Mouse (Mus musculus) neural tube, embryonic 11.5 days (tissue): ENCODE measurements at regions not wholly inside any gene's neighbourhood (a gene's known extent, or its start where the extent isn't known, plus 50 kb on each side); places are given as distances from the start of the nearest gene placed in this dataset.

Source experiments
- ATAC-seq: fragments of 200-750 bp; cut with Nextera tagmentation; 2 replicates; pipeline ENCODE4 v1.8.0; 2017; ENCODE audit warnings: moderate number of reproducible peaks, mild to moderate bottlenecking, moderate TSS enrichment, moderate library complexity; ENCODE audit not compliant: insufficient read depth, low FRiP score, low TSS enrichment
- DNase-seq: peaks from one replicate; pipeline ENCODE4 v3.0.0-alpha.2; 2015; ENCODE audit warnings: low spot score
- H3K27ac ChIP-seq: fragments of 300-500 bp; sonication (generic); 2 replicates; pipeline ENCODE4 v1.5.1; 2014; ENCODE audit warnings: low read depth, mild to moderate bottlenecking, low read length
- H3K27me3 ChIP-seq: fragments of 300-500 bp; sonication (generic); 2 replicates; pipeline ENCODE4 v1.6.1; 2014; ENCODE audit warnings: mild to moderate bottlenecking, low read length, mixed read lengths; ENCODE audit not compliant: control insufficient read depth, insufficient read depth
- H3K36me3 ChIP-seq: fragments of 300-500 bp; sonication (generic); 2 replicates; pipeline ENCODE4 v1.6.1; 2014; ENCODE audit warnings: mild to moderate bottlenecking, low read length, moderate library complexity, mixed read lengths; ENCODE audit not compliant: control insufficient read depth, insufficient read depth
- H3K4me1 ChIP-seq: fragments of 300-500 bp; sonication (generic); 2 replicates; pipeline ENCODE4 v1.6.1; 2014; ENCODE audit warnings: low read length, mixed read lengths; ENCODE audit not compliant: control insufficient read depth, insufficient read depth
- H3K4me2 ChIP-seq: fragments of 300-500 bp; sonication (generic); 2 replicates; pipeline ENCODE4 v1.6.1; 2014; ENCODE audit warnings: low read depth, mild to moderate bottlenecking, moderate library complexity
- H3K4me3 ChIP-seq: fragments of 300-500 bp; sonication (generic); 2 replicates; pipeline ENCODE4 v1.5.1; 2014; ENCODE audit warnings: low read depth, low read length
- H3K9ac ChIP-seq: fragments of 300-500 bp; sonication (generic); 2 replicates; pipeline ENCODE4 v1.6.1; 2014; ENCODE audit warnings: mild to moderate bottlenecking, low read length
- H3K9me3 ChIP-seq: fragments of 300-500 bp; sonication (generic); 2 replicates; pipeline ENCODE4 v1.6.1; 2016; ENCODE audit warnings: low read length; ENCODE audit not compliant: control insufficient read depth
- WGBS: fragments of 180-500 bp; shearing (Covaris S2); extraction: QIAGEN DNeasy Blood & Tissue Kit; methylation state at CpG from one replicate; pipeline ENCODE4 v1.1.7; 2014; 5-methylcytosine and 5-hydroxymethylcytosine counted together

DNA sequence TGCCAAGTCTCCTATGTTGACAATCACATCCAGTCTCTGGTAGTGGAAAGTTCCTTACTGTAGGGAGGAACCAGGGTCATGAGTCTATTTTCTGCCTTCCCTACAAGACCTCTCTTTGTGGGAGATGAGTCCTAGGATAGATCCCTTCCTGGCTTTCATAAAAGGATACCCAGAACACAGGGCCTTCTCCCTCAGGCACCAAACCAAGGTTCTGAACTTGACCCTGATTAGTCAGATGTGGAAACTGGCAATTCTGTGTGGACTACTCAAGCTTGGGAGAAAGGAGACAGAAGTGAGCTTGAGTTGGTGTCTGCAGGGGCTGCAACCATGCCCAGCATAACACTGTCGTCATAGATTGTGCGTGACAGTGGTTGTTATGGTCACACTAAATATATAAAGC is 293.6 kb upstream of the Hs6st1 start:
- no peak for ATAC-seq
- H3K4me3 ChIP-seq, result no peak overlapping the region
- WGBS, result 86% methylated on average over 2 of the region's 2 CpGs
- no peak overlapping the region for H3K9ac ChIP-seq
- no peaks in the 10 kb centered on the region for H3K4me1 ChIP-seq
- H3K9me3 ChIP-seq, result no peaks in the 10 kb centered on the region
- no peaks in the 10 kb centered on the region for H3K36me3 ChIP-seq
- no peak for DNase-seq
- no peak overlapping the region for H3K4me2 ChIP-seq
- no peaks in the 10 kb centered on the region for H3K27me3 ChIP-seq
- no peak overlapping the region for H3K27ac ChIP-seq

DNA sequence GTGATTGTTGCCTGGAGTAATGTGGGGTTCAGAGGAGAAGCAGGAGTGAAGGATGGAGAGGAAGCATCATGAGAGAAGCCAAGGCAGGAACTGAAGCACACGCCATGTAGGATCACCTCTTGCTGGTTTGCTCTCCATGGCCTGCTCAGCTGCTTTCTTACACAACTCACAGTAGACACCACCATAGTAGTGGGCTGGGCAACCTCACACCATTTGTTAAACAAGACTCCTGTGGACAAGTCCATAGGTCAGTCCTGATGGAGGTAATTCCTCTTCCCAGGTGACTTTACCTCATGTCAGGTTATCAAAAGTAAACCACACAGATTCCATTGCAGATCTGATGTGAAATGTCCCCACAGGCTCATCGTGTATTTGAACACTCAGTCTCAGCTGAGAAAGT is 285.5 kb upstream of the Hs6st1 start:
- no peak overlapping the region for H3K4me3 ChIP-seq
- H3K36me3 ChIP-seq, result no peaks in the 10 kb centered on the region
- H3K9me3 ChIP-seq, result no peaks in the 10 kb centered on the region
- H3K27me3 ChIP-seq, result no peaks in the 10 kb centered on the region
- H3K9ac ChIP-seq, result no peak overlapping the region
- 84% methylated on average over 2 of the region's 2 CpGs for WGBS
- no peak overlapping the region for H3K4me2 ChIP-seq
- ATAC-seq, result no peak
- no peak for DNase-seq
- H3K4me1 ChIP-seq, result no peaks in the 10 kb centered on the region
- H3K27ac ChIP-seq, result no peak overlapping the region

DNA sequence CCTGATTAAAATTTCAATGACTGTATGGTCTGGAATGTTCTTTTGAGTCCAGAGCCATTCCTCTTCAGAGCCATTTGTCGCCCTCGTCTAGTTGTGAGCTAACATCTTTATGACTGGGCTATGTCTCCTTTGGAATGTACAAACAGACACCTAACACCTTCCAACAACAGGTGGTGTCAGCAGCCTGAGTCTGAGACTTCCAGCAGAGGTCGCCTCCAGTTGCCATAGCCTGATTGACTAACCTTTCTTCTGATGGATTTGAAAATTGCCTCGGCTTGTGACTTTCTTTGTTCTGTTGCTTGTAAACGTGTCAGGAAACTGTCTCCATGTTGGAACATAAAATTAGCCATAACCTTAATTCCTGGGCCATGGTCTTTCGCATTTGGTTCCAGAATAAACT is 284.8 kb upstream of the Hs6st1 start:
- WGBS, result 66% methylated on average over 6 of the region's 6 CpGs
- Histone ChIP-seq H3K4me3 (no peak overlapping the region), H3K4me2 (no peak overlapping the region), H3K9ac (no peak overlapping the region), H3K4me1 (no peaks in the 10 kb centered on the region), H3K36me3 (no peaks in the 10 kb centered on the region), H3K27me3 (no peaks in the 10 kb centered on the region), H3K27ac (no peak overlapping the region), H3K9me3 (no peaks in the 10 kb centered on the region)
- no peak for DNase-seq
- ATAC-seq, result no peak

DNA sequence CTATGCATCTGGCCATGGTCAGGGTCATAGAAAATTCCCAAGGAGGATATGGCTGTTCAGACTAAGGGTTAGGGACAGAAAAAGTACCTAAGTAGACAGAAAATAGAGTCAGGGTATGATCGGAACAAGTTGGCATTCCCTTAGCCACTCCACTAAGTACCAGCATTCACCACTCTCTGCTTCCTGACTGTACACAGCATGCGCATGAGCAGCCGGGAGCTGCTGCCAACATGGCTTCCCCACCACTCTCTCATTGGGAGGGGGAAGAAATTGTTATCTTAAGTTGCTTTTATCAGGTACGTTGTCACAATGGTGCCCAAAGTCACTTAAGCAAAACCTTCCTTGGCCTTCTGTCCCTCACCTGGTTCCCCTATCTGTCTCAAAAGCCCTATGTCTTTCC is 282.0 kb upstream of the Hs6st1 start:
- WGBS, result 99% methylated on average over 4 of the region's 4 CpGs
- ATAC-seq, result no peak
- no peaks in the 10 kb centered on the region for H3K9me3 ChIP-seq

DNA sequence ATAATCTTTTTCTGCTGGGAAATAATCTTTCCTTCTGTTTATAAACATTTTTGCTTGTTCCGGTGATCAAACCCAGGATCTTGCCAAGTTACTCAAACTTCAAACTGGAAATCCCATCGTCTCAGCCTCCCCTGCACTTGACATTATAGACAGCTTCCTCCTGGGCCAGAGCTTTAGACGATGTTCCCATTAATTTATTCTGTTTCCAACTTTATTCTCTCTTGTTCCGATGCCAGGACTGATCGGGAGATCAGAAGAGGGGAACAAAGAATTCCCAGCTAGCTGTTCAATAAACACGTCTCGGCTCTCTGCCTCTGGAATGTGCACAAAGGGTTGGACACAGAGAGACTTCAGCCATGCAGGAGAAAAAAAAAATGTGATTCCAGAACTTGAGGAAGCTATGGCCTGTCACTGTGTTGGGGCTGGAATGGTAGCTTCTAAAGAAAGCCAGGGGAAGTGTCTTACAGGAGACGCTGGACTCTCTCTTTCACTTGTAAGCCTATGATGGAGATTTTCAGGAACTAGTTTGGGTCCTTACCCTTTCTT is 281.5 kb upstream of the Hs6st1 start:
- ATAC-seq (no peak), DNase-seq (no peak)
- Histone ChIP-seq H3K27ac (no peak overlapping the region), H3K9me3 (no peaks in the 10 kb centered on the region), H3K4me1 (no peaks in the 10 kb centered on the region), H3K27me3 (no peaks in the 10 kb centered on the region), H3K9ac (no peak overlapping the region), H3K4me3 (no peak overlapping the region), H3K4me2 (no peak overlapping the region), H3K36me3 (no peaks in the 10 kb centered on the region)
- 81% methylated on average over 8 of the region's 8 CpGs for WGBS

More for the DNA sequence above, 282.0 kb upstream of the Hs6st1 start:
- no peak overlapping the region for H3K9ac ChIP-seq
- H3K4me1 ChIP-seq, result no peaks in the 10 kb centered on the region
- DNase-seq, result no peak
- H3K4me2 ChIP-seq, result no peak overlapping the region
- no peak overlapping the region for H3K27ac ChIP-seq
- H3K4me3 ChIP-seq, result no peak overlapping the region
- H3K36me3 ChIP-seq, result no peaks in the 10 kb centered on the region
- no peaks in the 10 kb centered on the region for H3K27me3 ChIP-seq

DNA sequence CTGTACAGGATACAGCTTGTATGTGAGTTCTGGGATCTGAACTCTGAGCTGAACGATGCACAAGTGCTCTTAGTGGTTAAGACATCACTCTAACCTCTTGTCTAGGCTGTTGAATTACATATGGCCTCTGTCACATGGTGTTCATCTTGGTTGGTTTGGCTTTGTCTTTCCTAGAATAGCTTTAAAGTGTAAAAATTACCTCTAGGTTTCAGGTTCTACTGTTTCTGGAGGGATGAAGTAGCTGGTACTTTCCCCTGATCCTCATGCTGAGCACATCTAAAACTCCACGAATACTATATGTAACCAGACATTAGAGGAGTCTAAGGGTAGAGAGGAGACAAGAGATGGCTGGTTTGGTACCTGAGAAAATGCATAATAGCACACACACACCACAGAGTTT is 271.1 kb upstream of the Hs6st1 start:
- Histone ChIP-seq H3K4me2 (no peak overlapping the region), H3K4me3 (no peak overlapping the region), H3K36me3 (no peaks in the 10 kb centered on the region), H3K27me3 (no peaks in the 10 kb centered on the region), H3K4me1 (no peaks in the 10 kb centered on the region), H3K9me3 (no peaks in the 10 kb centered on the region), H3K27ac (no peak overlapping the region), H3K9ac (no peak overlapping the region)
- ATAC-seq (no peak), DNase-seq (no peak)
- WGBS, result 74% methylated on average over 2 of the region's 2 CpGs

DNA sequence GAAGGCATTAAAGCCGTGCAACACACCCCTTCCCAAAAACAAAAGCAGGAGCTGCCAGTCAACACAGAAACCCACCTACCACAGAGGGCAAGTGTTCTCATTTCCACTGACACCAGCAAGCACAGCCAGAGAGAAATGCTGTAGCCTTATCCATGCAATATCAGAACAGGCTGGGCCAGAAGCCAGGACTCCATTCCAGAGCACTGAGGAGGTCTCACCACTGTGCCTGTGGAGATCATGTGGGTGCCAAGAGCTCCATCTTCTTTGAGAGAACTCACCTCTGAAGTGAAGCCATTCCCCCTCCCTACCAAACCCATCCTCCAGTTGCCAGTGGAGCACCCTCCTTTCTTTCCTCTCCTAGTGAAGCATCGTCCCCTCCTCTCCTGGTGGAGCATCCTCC is 270.7 kb upstream of the Hs6st1 start:
- Histone ChIP-seq H3K9ac (no peak overlapping the region), H3K4me2 (no peak overlapping the region), H3K27me3 (no peaks in the 10 kb centered on the region), H3K4me1 (no peaks in the 10 kb centered on the region), H3K4me3 (no peak overlapping the region), H3K27ac (no peak overlapping the region), H3K36me3 (no peaks in the 10 kb centered on the region), H3K9me3 (no peaks in the 10 kb centered on the region)
- DNase-seq, result no peak
- WGBS, result 84% methylated on average over 2 of the region's 2 CpGs
- no peak for ATAC-seq

DNA sequence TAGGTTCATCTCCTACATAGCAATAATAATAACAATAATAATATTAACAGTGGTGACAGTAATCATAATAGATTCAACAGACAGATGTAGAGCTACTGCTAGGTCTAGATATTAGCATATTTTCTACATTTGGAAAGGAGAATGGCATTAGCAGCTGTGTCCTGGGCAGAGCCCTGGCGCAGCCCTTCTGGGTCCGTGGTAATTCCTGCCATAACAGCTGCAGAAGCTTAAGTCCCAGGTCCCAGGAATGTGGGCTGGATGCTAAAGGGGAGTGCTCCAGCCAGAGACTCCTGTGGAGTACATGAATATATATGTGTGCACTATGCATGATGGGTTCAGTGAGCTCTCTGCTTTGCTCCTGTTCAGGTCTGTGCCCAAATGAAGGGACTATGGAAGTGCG is 262.7 kb upstream of the Hs6st1 start:
- H3K4me1 ChIP-seq, result peaks cover 5% of the 10 kb centered on the region; the same call in 1 of the 2 replicates
- WGBS, result 64% methylated on average over 3 of the region's 3 CpGs
- H3K9me3 ChIP-seq, result no peaks in the 10 kb centered on the region
- no peak for ATAC-seq
- no peak for DNase-seq
- H3K9ac ChIP-seq, result no peak overlapping the region
- H3K36me3 ChIP-seq, result no peaks in the 10 kb centered on the region
- H3K4me3 ChIP-seq, result no peak overlapping the region
- H3K4me2 ChIP-seq, result no peak overlapping the region
- H3K27ac ChIP-seq, result no peak overlapping the region
- H3K27me3 ChIP-seq, result no peaks in the 10 kb centered on the region

DNA sequence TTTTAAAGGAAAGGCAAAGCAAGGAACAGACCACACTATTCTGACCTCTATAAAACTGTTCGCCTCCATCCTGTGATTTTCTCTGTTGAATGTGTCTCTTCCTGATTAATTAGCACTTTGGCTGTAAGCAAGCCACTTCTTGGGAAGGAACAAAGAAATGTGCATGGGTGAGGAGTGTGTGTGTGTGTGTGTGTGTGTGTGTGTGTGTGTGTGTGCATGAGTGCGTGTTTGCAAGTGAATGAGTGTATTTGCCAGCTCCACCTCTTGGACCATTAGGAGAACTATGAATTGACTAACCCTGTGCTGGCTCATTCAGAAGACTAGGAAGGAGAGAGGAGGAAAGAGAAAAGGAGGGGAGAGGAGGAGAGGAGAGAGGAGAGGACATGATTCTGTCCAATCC is 261.9 kb upstream of the Hs6st1 start:
- H3K4me1 ChIP-seq, result peaks cover 8% of the 10 kb centered on the region
- H3K27ac ChIP-seq, result no peak overlapping the region
- 55% methylated on average over 2 of the region's 2 CpGs for WGBS
- no peaks in the 10 kb centered on the region for H3K27me3 ChIP-seq
- no peaks in the 10 kb centered on the region for H3K9me3 ChIP-seq
- no peak for ATAC-seq
- H3K4me3 ChIP-seq, result no peak overlapping the region
- H3K4me2 ChIP-seq, result no peak overlapping the region
- no peak overlapping the region for H3K9ac ChIP-seq
- DNase-seq, result no peak
- no peaks in the 10 kb centered on the region for H3K36me3 ChIP-seq
